Mouse (Mus musculus): ENCODE data around the gene Hnrnpc. TPM values are rescaled to one million over a fixed set of nuclear protein-coding genes. Genes with fewer than 3 reads are reported as not detected.
"Not testable (repeated sequence)": the region's sequence is repeated elsewhere in the genome, so short reads cannot be mapped to it uniquely, and the experiment has no call there.

Hnrnpc gene
- polyA plus RNA-seq, 1 experiment from 2014 or later: 414 TPM

- H3K9ac ChIP-seq (ENCODE audit: low read depth, low read length): no peak overlapping the region
- H3K27ac ChIP-seq (ENCODE audit: low read depth, low read length): no peak overlapping the region
- H3K9me3 ChIP-seq (ENCODE audit: control insufficient read depth, low read length): no peaks in the 10 kb centered on the region
- no peaks in the 10 kb centered on the region for H3K27me3 ChIP-seq (replicated peaks; ENCODE audit: control insufficient read depth, insufficient read depth, low read length)
- 47% methylated on average over 9 of the region's 9 CpGs for WGBS
- no peak overlapping the region for H3K4me2 ChIP-seq (ENCODE audit: low read length)
- no peak; the same call in 1 of the 2 replicates for ATAC-seq
- H3K4me3 ChIP-seq (ENCODE audit: low read length): no peak overlapping the region
- H3K4me1 ChIP-seq (ENCODE audit: control insufficient read depth, insufficient read depth, low read depth, low read length): peaks cover 3% of the 10 kb centered on the region; the same call in 1 of the 2 replicates
- no peaks in the 10 kb centered on the region for H3K36me3 ChIP-seq (ENCODE audit: control insufficient read depth, insufficient read depth, low read length)
Observed at GRCm38 (mm10) chr14:52045966-52046565, 57.8 kb downstream of the Hnrnpc start.

GRCm38 (mm10) chr14:52044901-52045678 is 58.7 kb downstream of the Hnrnpc start:
- H3K4me2 ChIP-seq (ENCODE audit: low read length): no peak overlapping the region

DNA sequence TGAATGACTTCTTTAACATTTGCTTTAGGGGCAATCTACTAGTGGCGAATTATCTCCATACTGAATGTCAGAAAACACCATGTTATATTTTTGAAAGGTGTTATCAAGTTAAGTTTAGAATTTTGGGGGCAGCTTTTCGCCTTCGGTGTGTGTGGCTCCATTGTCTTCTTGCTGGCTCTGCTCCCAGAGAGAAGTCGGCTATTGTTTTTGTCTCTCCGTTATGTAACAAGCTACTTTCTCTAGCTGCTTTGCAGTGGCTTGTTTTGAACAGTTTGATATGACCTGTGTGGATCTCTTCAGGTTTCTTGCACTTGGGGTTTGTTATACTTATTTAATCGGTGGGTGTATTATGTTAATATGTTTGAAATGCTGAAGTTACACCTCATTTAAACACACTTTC is 60.4 kb downstream of the Hnrnpc start:
- no peaks in the 10 kb centered on the region for H3K36me3 ChIP-seq (ENCODE audit: control insufficient read depth, insufficient read depth, low read length)
- no peaks in the 10 kb centered on the region for H3K27me3 ChIP-seq (replicated peaks; ENCODE audit: control insufficient read depth, insufficient read depth, low read length)
- no peak for ATAC-seq
- no peak overlapping the region for H3K9ac ChIP-seq (ENCODE audit: low read depth, low read length)
- H3K4me2 ChIP-seq (ENCODE audit: low read length): no peak overlapping the region
- peaks cover 3% of the 10 kb centered on the region; the same call in 1 of the 2 replicates for H3K4me1 ChIP-seq (ENCODE audit: control insufficient read depth, insufficient read depth, low read depth, low read length)
- H3K4me3 ChIP-seq (ENCODE audit: low read length): no peak overlapping the region
- no peak overlapping the region for H3K27ac ChIP-seq (ENCODE audit: low read depth, low read length)
- 49% methylated on average over 6 of the region's 6 CpGs for WGBS
- H3K9me3 ChIP-seq (ENCODE audit: control insufficient read depth, low read length): no peaks in the 10 kb centered on the region

More at GRCm38 (mm10) chr14:52044901-52045678, 58.7 kb downstream of the Hnrnpc start:
- no peak overlapping the region for H3K9ac ChIP-seq (ENCODE audit: low read depth, low read length)
- WGBS: 6% methylated on average over 8 of the region's 8 CpGs
- peaks cover 3% of the 10 kb centered on the region; the same call in 1 of the 2 replicates for H3K4me1 ChIP-seq (ENCODE audit: control insufficient read depth, insufficient read depth, low read depth, low read length)
- peak; percentile 60; the same call in 1 of the 2 replicates for ATAC-seq
- no peak overlapping the region for H3K4me3 ChIP-seq (ENCODE audit: low read length)
- H3K27ac ChIP-seq (ENCODE audit: low read depth, low read length): no peak overlapping the region
- no peaks in the 10 kb centered on the region for H3K36me3 ChIP-seq (ENCODE audit: control insufficient read depth, insufficient read depth, low read length)
- H3K27me3 ChIP-seq (replicated peaks; ENCODE audit: control insufficient read depth, insufficient read depth, low read length): no peaks in the 10 kb centered on the region
- H3K9me3 ChIP-seq (ENCODE audit: control insufficient read depth, low read length): no peaks in the 10 kb centered on the region

GRCm38 (mm10) chr14:52042359-52042758 is 61.5 kb downstream of the Hnrnpc start, which contains the start of gene Olfr221:
TSS of gene Olfr221 (minus strand) at chr14:52042459.
- WGBS: 72% methylated on average over 3 of the region's 3 CpGs
- H3K4me2 ChIP-seq (ENCODE audit: low read length); H3K27ac ChIP-seq (ENCODE audit: low read depth, low read length); H3K36me3 ChIP-seq (ENCODE audit: control insufficient read depth, insufficient read depth, low read length); H3K9me3 ChIP-seq (ENCODE audit: control insufficient read depth, low read length); H3K4me1 ChIP-seq (ENCODE audit: control insufficient read depth, insufficient read depth, low read depth, low read length); H3K9ac ChIP-seq (ENCODE audit: low read depth, low read length); H3K4me3 ChIP-seq (ENCODE audit: low read length); H3K27me3 ChIP-seq (replicated peaks; ENCODE audit: control insufficient read depth, insufficient read depth, low read length); ATAC-seq: not testable (repeated sequence)

DNA sequence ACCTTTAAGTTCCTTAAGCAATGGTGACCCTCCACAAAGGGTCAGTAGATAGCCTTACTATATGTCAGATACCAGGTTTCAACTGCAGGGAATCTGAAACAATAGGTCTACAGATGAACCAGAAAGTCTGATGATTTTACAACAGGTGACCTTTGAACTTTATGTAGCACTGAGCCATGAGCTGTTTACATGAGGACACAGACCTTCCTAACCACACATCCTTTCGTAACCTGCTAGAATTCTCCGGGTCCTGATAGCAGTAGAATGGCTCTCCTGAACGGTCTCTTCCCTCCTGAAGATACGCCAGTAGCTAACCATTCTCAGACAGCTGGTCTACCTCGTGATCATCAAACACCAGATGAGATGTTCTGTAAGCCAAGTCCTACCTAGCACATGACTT is 64.5 kb downstream of the Hnrnpc start:
- H3K9ac ChIP-seq (ENCODE audit: low read depth, low read length): no peak overlapping the region
- no peak overlapping the region for H3K4me3 ChIP-seq (ENCODE audit: low read length)
- WGBS: 93% methylated on average over 5 of the region's 5 CpGs
- ATAC-seq: no peak
- no peak overlapping the region for H3K4me2 ChIP-seq (ENCODE audit: low read length)
- H3K36me3 ChIP-seq (ENCODE audit: control insufficient read depth, insufficient read depth, low read length): no peaks in the 10 kb centered on the region
- H3K4me1 ChIP-seq (ENCODE audit: control insufficient read depth, insufficient read depth, low read depth, low read length): no peaks in the 10 kb centered on the region
- H3K27ac ChIP-seq (ENCODE audit: low read depth, low read length): no peak overlapping the region
- H3K27me3 ChIP-seq (replicated peaks; ENCODE audit: control insufficient read depth, insufficient read depth, low read length): no peaks in the 10 kb centered on the region
- no peaks in the 10 kb centered on the region for H3K9me3 ChIP-seq (ENCODE audit: control insufficient read depth, low read length)

DNA sequence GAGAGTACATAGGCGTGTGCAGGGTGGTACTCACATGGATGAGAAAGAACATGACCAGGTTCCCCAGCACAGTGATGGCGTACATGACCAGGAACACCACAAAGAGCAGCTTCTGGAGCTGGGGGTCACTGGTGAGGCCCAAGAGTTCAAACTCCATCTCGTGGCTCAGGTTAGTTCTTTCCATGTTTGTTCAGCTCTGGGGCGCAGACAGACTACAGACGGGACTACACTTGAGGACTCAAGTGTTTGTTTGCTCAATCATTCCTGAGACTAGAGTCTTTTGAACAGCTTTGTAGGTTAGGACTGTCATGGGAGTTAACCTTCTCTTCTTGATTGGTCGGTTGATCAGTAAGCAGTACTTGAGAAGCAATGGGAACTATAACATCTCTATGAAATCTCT is 67.9 kb downstream of the Hnrnpc start:
- 90% methylated on average over 6 of the region's 6 CpGs for WGBS
- Histone ChIP-seq H3K4me2 (ENCODE audit: low read length) (no peak overlapping the region), H3K36me3 (ENCODE audit: control insufficient read depth, insufficient read depth, low read length) (no peaks in the 10 kb centered on the region), H3K27ac (ENCODE audit: low read depth, low read length) (no peak overlapping the region), H3K9ac (ENCODE audit: low read depth, low read length) (no peak overlapping the region), H3K4me1 (ENCODE audit: control insufficient read depth, insufficient read depth, low read depth, low read length) (no peaks in the 10 kb centered on the region), H3K27me3 (replicated peaks; ENCODE audit: control insufficient read depth, insufficient read depth, low read length) (no peaks in the 10 kb centered on the region), H3K4me3 (ENCODE audit: low read length) (no peak overlapping the region), H3K9me3 (ENCODE audit: control insufficient read depth, low read length) (no peaks in the 10 kb centered on the region)
- no peak for ATAC-seq

GRCm38 (mm10) chr14:52026342-52026741 is 77.5 kb downstream of the Hnrnpc start:
- WGBS: 85% methylated on average over 4 of the region's 4 CpGs
- Histone ChIP-seq H3K4me3 (ENCODE audit: low read length) (no peak overlapping the region), H3K27ac (ENCODE audit: low read depth, low read length) (no peak overlapping the region), H3K9me3 (ENCODE audit: control insufficient read depth, low read length) (no peaks in the 10 kb centered on the region), H3K9ac (ENCODE audit: low read depth, low read length) (no peak overlapping the region), H3K4me2 (ENCODE audit: low read length) (no peak overlapping the region), H3K4me1 (ENCODE audit: control insufficient read depth, insufficient read depth, low read depth, low read length) (peaks cover 5% of the 10 kb centered on the region), H3K36me3 (ENCODE audit: control insufficient read depth, insufficient read depth, low read length) (no peaks in the 10 kb centered on the region), H3K27me3 (replicated peaks; ENCODE audit: control insufficient read depth, insufficient read depth, low read length) (no peaks in the 10 kb centered on the region)
- no peak for ATAC-seq

DNA sequence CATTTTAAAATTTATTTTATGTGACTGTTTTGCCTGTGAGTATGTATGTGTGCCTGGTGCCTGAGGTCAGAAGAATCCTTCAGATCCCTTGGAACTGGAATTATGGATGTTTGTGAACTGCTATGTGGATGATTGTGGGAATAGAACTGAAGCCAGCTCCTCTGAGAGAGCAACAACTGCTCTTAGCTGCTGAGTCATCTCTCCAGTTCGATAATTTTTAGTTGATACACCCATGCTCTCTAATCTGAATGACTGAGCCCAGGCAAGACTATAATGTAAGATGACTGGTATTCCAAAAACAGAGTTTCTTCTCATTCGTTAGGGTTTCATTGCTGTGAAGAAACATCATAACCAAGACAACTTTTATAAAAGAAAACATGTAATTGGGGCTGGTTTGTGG is 79.7 kb downstream of the Hnrnpc start:
- H3K4me2 ChIP-seq (ENCODE audit: low read length): no peak overlapping the region
- no peak overlapping the region for H3K9ac ChIP-seq (ENCODE audit: low read depth, low read length)
- no peaks in the 10 kb centered on the region for H3K36me3 ChIP-seq (ENCODE audit: control insufficient read depth, insufficient read depth, low read length)
- H3K9me3 ChIP-seq (ENCODE audit: control insufficient read depth, low read length): no peaks in the 10 kb centered on the region
- ATAC-seq: no peak
- WGBS: 88% methylated on average over 2 of the region's 2 CpGs
- H3K4me1 ChIP-seq (ENCODE audit: control insufficient read depth, insufficient read depth, low read depth, low read length): peaks cover 16% of the 10 kb centered on the region
- H3K27me3 ChIP-seq (replicated peaks; ENCODE audit: control insufficient read depth, insufficient read depth, low read length): no peaks in the 10 kb centered on the region
- no peak overlapping the region for H3K4me3 ChIP-seq (ENCODE audit: low read length)
- no peak overlapping the region for H3K27ac ChIP-seq (ENCODE audit: low read depth, low read length)
